Mouse (Mus musculus): ENCODE results near the gene 1700029H14Rik.

1700029H14Rik gene

GRCm38 (mm10) chr8:13501221-13501620, 61.0 kb downstream of the 1700029H14Rik start:
- DNase-seq = no peak

All from cerebellum, adult 8-10 months (tissue).